Mouse (Mus musculus) testis, adult 2 months (tissue): Measurements from ENCODE around the gene Srm.

Experiments
- CTCF ChIP-seq: fragments of 200-500 bp; IDR thresholded peaks from 2 replicates; pipeline ENCODE4 v1.5.1; 2012; ENCODE audit warnings: low read depth, mild to moderate bottlenecking, inconsistent platforms, low read length, moderate library complexity; ENCODE audit not compliant: control insufficient read depth, insufficient read depth, insufficient replicate concordance
- POLR2A ChIP-seq: fragments of 200-500 bp; IDR thresholded peaks from 2 replicates; pipeline ENCODE4 v1.6.1; 2012; ENCODE audit warnings: low read depth, mild to moderate bottlenecking, inconsistent platforms, low read length, moderate library complexity; ENCODE audit not compliant: control insufficient read depth

DNA sequence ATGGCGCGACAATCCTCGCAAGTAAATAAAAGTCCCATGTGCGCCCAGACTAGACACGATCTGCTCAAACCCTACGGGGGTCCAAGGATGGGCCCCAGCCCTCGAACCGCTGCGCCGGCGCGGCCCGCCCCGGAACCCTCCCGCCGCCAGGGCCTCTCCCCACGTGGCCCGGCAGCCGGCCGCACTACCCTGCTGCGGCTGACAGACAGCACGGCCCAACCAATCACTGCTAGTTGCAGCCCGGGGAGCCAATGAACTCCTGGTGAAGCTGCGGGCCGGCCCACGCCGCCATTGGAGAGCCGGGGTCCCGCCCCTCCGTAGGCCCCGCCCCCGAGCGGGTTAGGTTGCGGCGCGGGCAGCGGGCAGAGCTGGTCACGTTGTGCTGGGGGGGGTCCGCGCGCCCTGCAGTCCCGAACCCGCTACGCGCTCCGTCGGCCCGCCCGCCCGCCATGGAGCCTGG lies at the start of gene Srm:
- TF ChIP-seq POLR2A (no peak), CTCF (no peak)
